Mouse (Mus musculus) heart, adult 2 months (tissue): ENCODE data around the gene Vmn1r176.
"Not testable (repeated sequence)": the region's sequence is repeated elsewhere in the genome, so short reads cannot be mapped to it uniquely, and the experiment has no call there.

Source experiments
- CTCF ChIP-seq: fragments of 200-600 bp; IDR thresholded peaks from 2 replicates; pipeline ENCODE4 v1.8.1; 2022; ENCODE audit warnings: antibody characterized with exemption, mild to moderate bottlenecking, moderate library complexity
- EP300 ChIP-seq: fragments of 200-500 bp; IDR thresholded peaks from 2 replicates; pipeline ENCODE4 v1.6.1; 2011; ENCODE audit warnings: low read depth, low read length, control low read depth; ENCODE audit not compliant: insufficient read depth
- POLR2A ChIP-seq: fragments of 200-500 bp; IDR thresholded peaks from 2 replicates; pipeline ENCODE4 v1.6.1; 2011; ENCODE audit warnings: mild to moderate bottlenecking, low read depth, low read length, control low read depth; ENCODE audit not compliant: insufficient read depth

DNA sequence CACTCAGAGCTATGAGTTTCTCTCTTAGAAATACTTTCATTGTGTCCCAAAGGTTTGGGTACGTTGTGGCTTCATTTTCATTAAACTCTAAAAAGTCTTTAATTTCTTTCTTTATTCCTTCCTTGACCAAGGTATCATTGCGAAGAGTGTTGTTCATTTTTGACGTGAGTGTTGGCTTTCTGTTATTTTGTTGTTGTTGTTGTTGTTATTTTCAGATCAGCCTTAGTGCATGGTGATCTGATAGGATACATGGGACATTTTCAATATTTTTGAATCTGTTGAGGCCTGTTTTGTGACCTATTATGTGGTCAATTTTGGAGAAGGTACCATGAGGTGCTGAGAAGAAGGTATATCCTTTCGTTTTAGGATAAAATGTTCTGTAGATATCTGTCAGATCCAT is 39.7 kb upstream of the Vmn1r176 start:
- TF ChIP-seq POLR2A, CTCF, EP300: not testable (repeated sequence)
